Mouse (Mus musculus) G1E (cell line): ENCODE results near the gene Cisd1. TPM values are rescaled to one million over a fixed set of nuclear protein-coding genes. Genes with fewer than 3 reads are reported as not detected.

Experiments used
- ATAC-seq: 2 replicates; pipeline ENCODE4 v1.8.0; 2016; ENCODE audit warnings: mild to moderate bottlenecking; ENCODE audit not compliant: insufficient number of reproducible peaks, poor library complexity, low FRiP score, severe bottlenecking; ENCODE audit errors: extremely low read depth
- DNase-seq: peaks from one replicate; pipeline ENCODE4 v3.0.0; 2012; ENCODE audit warnings: low spot score
- H3K27me3 ChIP-seq: 2 replicates; pipeline ENCODE4 v1.6.1; 2012; ENCODE audit warnings: mild to moderate bottlenecking, low read length, inconsistent platforms; ENCODE audit not compliant: insufficient read depth
- H3K36me3 ChIP-seq: replicated peaks from 2 replicates; pipeline ENCODE3; 2012; ENCODE audit warnings: mild to moderate bottlenecking, inconsistent platforms
- H3K4me1 ChIP-seq: 2 replicates; pipeline ENCODE4 v1.6.1; 2012; ENCODE audit warnings: low read depth, low read length, inconsistent platforms, mixed read lengths; ENCODE audit not compliant: insufficient read depth
- H3K4me3 ChIP-seq: 2 replicates; pipeline ENCODE4 v1.5.1; 2012; ENCODE audit warnings: low read depth, mild to moderate bottlenecking, inconsistent platforms, low read length, moderate library complexity, mixed read lengths
- H3K9me3 ChIP-seq: replicated peaks from 2 replicates; pipeline ENCODE4 v1.6.1; 2012; ENCODE audit warnings: inconsistent platforms
- CTCF ChIP-seq: IDR thresholded peaks from 2 replicates; pipeline ENCODE4 v1.5.1; 2012; ENCODE audit warnings: low read depth, low read length, inconsistent platforms, mixed read lengths
- GATA1 ChIP-seq: IDR thresholded peaks from 2 replicates; pipeline ENCODE4 v1.6.1; 2012; ENCODE audit warnings: borderline replicate concordance, low read length, inconsistent platforms, mixed read lengths
- GATA2 ChIP-seq: IDR thresholded peaks from 2 replicates; pipeline ENCODE4 v1.6.1; 2012; ENCODE audit warnings: low read depth, low read length, inconsistent platforms, borderline replicate concordance
- POLR2AphosphoS5 ChIP-seq: IDR thresholded peaks from 2 replicates; pipeline ENCODE4 v1.6.1; 2012; ENCODE audit warnings: low read depth, low read length, inconsistent platforms; ENCODE audit not compliant: insufficient replicate concordance
- TAL1 ChIP-seq: conservative IDR thresholded peaks from 2 replicates; pipeline ENCODE4 v1.6.1; 2012; ENCODE audit warnings: low read depth, low read length, inconsistent platforms, mixed read lengths
- polyA plus RNA-seq: library from polyadenylated mRNA; stranded (reverse); fragments of >175 nt; gene quantifications from 2 replicates; pipeline ENCODE4 v1.2.3, GENCODE M21; 2012
- total RNA-seq, 2 experiments: library from RNA; stranded (forward) in 1 of 2; stranded (reverse) in 1 of 2; fragments of 200-1000 nt in 1 of 2; fragments of >200 nt in 1 of 2; fragmentation: Nextera tagmentation in 1 of 2; gene quantifications; 2 replicates each; pipeline ENCODE4 v1.2.3; 2014 to 2017

The Cisd1 gene
- total and polyA plus RNA-seq, 3 experiments, result 22.4 to 33.1 (median 30.0) TPM

- H3K36me3 ChIP-seq, result peaks cover 72% of the 10 kb centered on the region
- DNase-seq, result no peak
- no peak for ATAC-seq
- peaks cover 5% of the 10 kb centered on the region for H3K4me1 ChIP-seq
- TF ChIP-seq TAL1, result no peak
- no peak for TF ChIP-seq POLR2AphosphoS5
- no peak for TF ChIP-seq GATA1
- no peak for TF ChIP-seq GATA2
- TF ChIP-seq CTCF, result no peak
- no peaks in the 10 kb centered on the region for H3K9me3 ChIP-seq
- H3K4me3 ChIP-seq, result no peak overlapping the region
- no peaks in the 10 kb centered on the region for H3K27me3 ChIP-seq
These were observed 14.7 kb downstream of the Cisd1 start for GRCm38 (mm10) chr10:71330070-71330469.

- Histone ChIP-seq H3K27me3 (no peaks in the 10 kb centered on the region), H3K4me3 (no peak overlapping the region), H3K36me3 (peaks cover 65% of the 10 kb centered on the region), H3K4me1 (peaks cover 6% of the 10 kb centered on the region), H3K9me3 (no peaks in the 10 kb centered on the region)
- DNase-seq (no peak), ATAC-seq (no peak)
- TF ChIP-seq GATA2 (no peak), GATA1 (no peak), POLR2AphosphoS5 (no peak), TAL1 (no peak), CTCF (no peak)
These were observed 15.5 kb downstream of the Cisd1 start for GRCm38 (mm10) chr10:71329295-71329694.

- ATAC-seq (no peak), DNase-seq (no peak)
- peaks cover 60% of the 10 kb centered on the region for H3K36me3 ChIP-seq
These were observed 15.9 kb downstream of the Cisd1 start for GRCm38 (mm10) chr10:71328870-71329269.

GRCm38 (mm10) chr10:71328382-71328781, 16.4 kb downstream of the Cisd1 start:
- H3K4me3 ChIP-seq, result no peak overlapping the region
- H3K9me3 ChIP-seq, result no peaks in the 10 kb centered on the region
- H3K27me3 ChIP-seq, result no peaks in the 10 kb centered on the region
- DNase-seq, result no peak
- no peak for ATAC-seq
- H3K36me3 ChIP-seq, result peaks cover 56% of the 10 kb centered on the region
- peaks cover 9% of the 10 kb centered on the region for H3K4me1 ChIP-seq
- no peak for TF ChIP-seq GATA1
- TF ChIP-seq CTCF, result no peak
- TF ChIP-seq GATA2, result no peak
- no peak for TF ChIP-seq TAL1
- no peak for TF ChIP-seq POLR2AphosphoS5

More at GRCm38 (mm10) chr10:71328870-71329269, 15.9 kb downstream of the Cisd1 start:
- H3K27me3 ChIP-seq, result no peaks in the 10 kb centered on the region
- H3K4me3 ChIP-seq, result no peak overlapping the region
- H3K4me1 ChIP-seq, result peaks cover 9% of the 10 kb centered on the region
- TF ChIP-seq GATA2 (no peak), TAL1 (no peak), POLR2AphosphoS5 (no peak), GATA1 (no peak)
- H3K9me3 ChIP-seq, result no peaks in the 10 kb centered on the region

GRCm38 (mm10) chr10:71327386-71327785, 17.4 kb downstream of the Cisd1 start:
- no peaks in the 10 kb centered on the region for H3K9me3 ChIP-seq
- H3K27me3 ChIP-seq, result no peaks in the 10 kb centered on the region
- no peak overlapping the region for H3K4me3 ChIP-seq
- H3K36me3 ChIP-seq, result peaks cover 46% of the 10 kb centered on the region
- no peak for TF ChIP-seq GATA1
- TF ChIP-seq CTCF, result no peak
- TF ChIP-seq POLR2AphosphoS5, result no peak
- ATAC-seq, result no peak
- H3K4me1 ChIP-seq, result peaks cover 3% of the 10 kb centered on the region; the same call in 1 of the 2 replicates
- no peak for DNase-seq

GRCm38 (mm10) chr10:71326789-71327188, 18.0 kb downstream of the Cisd1 start:
- Histone ChIP-seq H3K9me3 (no peaks in the 10 kb centered on the region), H3K4me1 (peaks cover 3% of the 10 kb centered on the region; the same call in 1 of the 2 replicates), H3K36me3 (peaks cover 40% of the 10 kb centered on the region), H3K27me3 (no peaks in the 10 kb centered on the region), H3K4me3 (no peak overlapping the region)
- DNase-seq (peak; percentile 52), ATAC-seq (peak; percentile 55; the same call in 1 of the 2 replicates)
- TF ChIP-seq CTCF (peak; percentile 78), TAL1 (no peak), GATA2 (no peak), POLR2AphosphoS5 (no peak), GATA1 (no peak)

- Histone ChIP-seq H3K4me3 (no peak overlapping the region), H3K9me3 (no peaks in the 10 kb centered on the region), H3K36me3 (peaks cover 34% of the 10 kb centered on the region), H3K4me1 (peaks cover 3% of the 10 kb centered on the region; the same call in 1 of the 2 replicates), H3K27me3 (no peaks in the 10 kb centered on the region)
- DNase-seq (no peak), ATAC-seq (no peak)
- TF ChIP-seq CTCF (no peak), POLR2AphosphoS5 (no peak), GATA2 (no peak), GATA1 (no peak), TAL1 (no peak)
These were observed 18.6 kb downstream of the Cisd1 start for GRCm38 (mm10) chr10:71326123-71326522.
